8 mouse cellular contexts compared by ENCODE assay signal in genomic region chr5:53266931-53267853, GRCm38 (mm10). TPM values are rescaled to one million over a fixed set of nuclear protein-coding genes. Genes with fewer than 3 reads are reported as not detected.
DNase-seq lines count a peak whose midpoint lies in the region; ATAC-seq lines count a peak whose summit lies in the region.

Smim20 (plus strand) TSS chr5:53267083.

- WGBS in hindbrain, embryonic 12.5 days: 11% methylated on average over 53 of the region's 53 CpGs

- H3K9ac ChIP-seq in hindbrain, embryonic 12.5 days: peak within 1 kb of the TSS; percentile 53

- peak within 1 kb of the TSS; percentile 55; the same call in 1 of the 2 replicates for H3K27ac ChIP-seq in hindbrain, embryonic 12.5 days

- H3K36me3 ChIP-seq in hindbrain, embryonic 12.5 days: no peaks in the 10 kb centered on the region

- H3K9me3 ChIP-seq in hindbrain, embryonic 12.5 days (replicated peaks): no peaks in the 10 kb centered on the region

- peak within 1 kb of the TSS; percentile 53 for H3K4me3 ChIP-seq in hindbrain, embryonic 12.5 days

- H3K4me2 ChIP-seq in hindbrain, embryonic 12.5 days (replicated peaks): peak within 1 kb of the TSS; percentile 62

- H3K27me3 ChIP-seq in hindbrain, embryonic 12.5 days: no peaks in the 10 kb centered on the region

- DNase-seq in NIH3T3 (ENCODE audit: low read depth): peak; percentile 73
- DNase-seq in cerebellum, postnatal 10 days: peak; percentile 88 to 91
- DNase-seq in frontal cortex, postnatal 10 days (ENCODE audit: low spot score in 2 of 2): peak; percentile 60 to 76
- peak; percentile 71 for DNase-seq in left cerebral cortex, adult 11 months (ENCODE audit: low spot score)
- DNase-seq in lung, postnatal 4 days: peak; percentile 88 to 90
- peak; percentile 61 for DNase-seq in retina, postnatal 7 days (ENCODE audit: low read depth, low spot score)
- DNase-seq in urinary bladder, adult 2 months (ENCODE audit: low spot score): peak; percentile 67

- H3K4me1 ChIP-seq in hindbrain, embryonic 12.5 days: peaks cover 16% of the 10 kb centered on the region

- ATAC-seq in hindbrain, embryonic 12.5 days (ENCODE audit: low FRiP score): peak; percentile 91

RNA-seq across cellular contexts. Expression of gene Smim20, which starts in this region (rescaled TPM):
- polyA plus RNA-seq in hindbrain, embryonic 12.5 days (2016; fragmentation: Nextera tagmentation; extraction: Ambion mirVana): 62.9 and 63.0 TPM in 2 replicates
- polyA plus RNA-seq in urinary bladder, adult 2 months (2012; rRNA removed): 70.4 and 82.8 TPM in 2 replicates

Comparison
In these comparisons a context has a peak if more than half of its experiments do, and no peak if none do; other contexts are left out.
1. Peak in every context shown above with its lines: DNase-seq, ATAC-seq, H3K4me3 ChIP-seq and H3K27ac ChIP-seq.